Mouse (Mus musculus): ENCODE results near the gene Taf9b. TPM values are rescaled to one million over a fixed set of nuclear protein-coding genes. Genes with fewer than 3 reads are reported as not detected.

Taf9b gene
- polyA plus RNA-seq, 1 experiment from 2014 or later: 11.5 TPM

GRCm38 (mm10) chrX:106163995-106164394, 57.0 kb downstream of the Taf9b start:
- Histone ChIP-seq H3K27ac (ENCODE audit: low read length) (no peak overlapping the region), H3K4me3 (replicated peaks; ENCODE audit: low read length) (no peak overlapping the region), H3K9me3 (replicated peaks; ENCODE audit: control insufficient read depth, low read length) (no peaks in the 10 kb centered on the region), H3K9ac (ENCODE audit: low read length) (no peak overlapping the region), H3K27me3 (ENCODE audit: control insufficient read depth, insufficient read depth, low read length) (no peaks in the 10 kb centered on the region), H3K4me2 (ENCODE audit: low read depth, low read length) (no peak overlapping the region), H3K36me3 (ENCODE audit: control insufficient read depth, insufficient read depth, low read length) (no peaks in the 10 kb centered on the region), H3K4me1 (ENCODE audit: control insufficient read depth, insufficient read depth, low read length) (no peaks in the 10 kb centered on the region)
- 44% methylated on average over 5 of the region's 5 CpGs for WGBS
- ATAC-seq (ENCODE audit: insufficient read depth, low FRiP score): no peak; the same call in 1 of the 2 replicates

Other genes with a start within 250 kb of the Taf9b start
- gene Magt1, start 209.3 kb downstream of the Taf9b start, polyA plus RNA-seq (2015; fragmentation: Nextera tagmentation; extraction: Ambion mirVana): 78.7 and 82.3 TPM in 2 replicates
- 405 and 440 TPM in 2 replicates for gene Cox7b, start 205.5 kb downstream of the Taf9b start, polyA plus RNA-seq (2015; fragmentation: Nextera tagmentation; extraction: Ambion mirVana)
- 27.6 and 28.3 TPM in 2 replicates for gene Atp7a, start 193.9 kb downstream of the Taf9b start, polyA plus RNA-seq (2015; fragmentation: Nextera tagmentation; extraction: Ambion mirVana)
- gene Tlr13, start 78.0 kb downstream of the Taf9b start, polyA plus RNA-seq (2015; fragmentation: Nextera tagmentation; extraction: Ambion mirVana): 1.4 TPM in 2 replicates
- gene Pgk1, start 34.1 kb downstream of the Taf9b start, polyA plus RNA-seq (2015; fragmentation: Nextera tagmentation; extraction: Ambion mirVana): 302 and 332 TPM in 2 replicates
- gene Fnd3c2, start 34.2 kb upstream of the Taf9b start, polyA plus RNA-seq (2015; fragmentation: Nextera tagmentation; extraction: Ambion mirVana): not detected in 2 replicates

All from stomach, embryonic 16.5 days (tissue).